Mouse (Mus musculus): ENCODE measurements at regions not wholly inside any gene's neighbourhood (a gene's known extent, or its start where the extent isn't known, plus 50 kb on each side); places are given as distances from the start of the nearest gene placed in this dataset.

- Histone ChIP-seq H3K27me3 (ENCODE audit: control insufficient read depth, insufficient read depth, low read length) (no peaks in the 10 kb centered on the region), H3K36me3 (ENCODE audit: control insufficient read depth, insufficient read depth, low read length) (no peaks in the 10 kb centered on the region), H3K4me1 (ENCODE audit: control insufficient read depth, insufficient read depth, insufficient read length, low read length) (no peaks in the 10 kb centered on the region), H3K27ac (ENCODE audit: insufficient read depth, low read depth, low read length) (no peak overlapping the region), H3K4me3 (ENCODE audit: low read depth, low read length) (no peak overlapping the region)
- TF ChIP-seq CTCF (IDR thresholded peaks at IDR 0.05; ENCODE audit: extremely low read depth, insufficient read length, insufficient replicate concordance, low read depth, low read length), result no peak
- no peak for TF ChIP-seq POLR2A (IDR thresholded peaks at IDR 0.05; ENCODE audit: low read depth, low read length)
- WGBS, result 88% methylated on average over 6 of the region's 6 CpGs
These were observed 225.7 kb upstream of the Rnd3 start for GRCm38 (mm10) chr2:51374636-51375035.

GRCm38 (mm10) chr2:51372771-51373170 lies 223.9 kb upstream of the Rnd3 start:
- Histone ChIP-seq H3K4me3 (ENCODE audit: low read depth, low read length) (no peak overlapping the region), H3K4me1 (ENCODE audit: control insufficient read depth, insufficient read depth, insufficient read length, low read length) (no peaks in the 10 kb centered on the region), H3K27ac (ENCODE audit: insufficient read depth, low read depth, low read length) (no peak overlapping the region), H3K36me3 (ENCODE audit: control insufficient read depth, insufficient read depth, low read length) (no peaks in the 10 kb centered on the region), H3K27me3 (ENCODE audit: control insufficient read depth, insufficient read depth, low read length) (no peaks in the 10 kb centered on the region)
- WGBS, result 50% methylated on average over 3 of the region's 3 CpGs
- TF ChIP-seq POLR2A (IDR thresholded peaks at IDR 0.05; ENCODE audit: low read depth, low read length) (no peak), CTCF (IDR thresholded peaks at IDR 0.05; ENCODE audit: extremely low read depth, insufficient read length, insufficient replicate concordance, low read depth, low read length) (no peak)

GRCm38 (mm10) chr2:51362825-51363616 lies 214.1 kb upstream of the Rnd3 start:
- Histone ChIP-seq H3K27ac (ENCODE audit: insufficient read depth, low read depth, low read length) (no peak overlapping the region), H3K4me3 (ENCODE audit: low read depth, low read length) (no peak overlapping the region), H3K27me3 (ENCODE audit: control insufficient read depth, insufficient read depth, low read length) (no peaks in the 10 kb centered on the region), H3K4me1 (ENCODE audit: control insufficient read depth, insufficient read depth, insufficient read length, low read length) (no peaks in the 10 kb centered on the region), H3K36me3 (ENCODE audit: control insufficient read depth, insufficient read depth, low read length) (no peaks in the 10 kb centered on the region)
- 70% methylated on average over 9 of the region's 9 CpGs for WGBS
- no peak for TF ChIP-seq CTCF (IDR thresholded peaks at IDR 0.05; ENCODE audit: extremely low read depth, insufficient read length, insufficient replicate concordance, low read depth, low read length)
- TF ChIP-seq POLR2A (IDR thresholded peaks at IDR 0.05; ENCODE audit: low read depth, low read length), result no peak

- TF ChIP-seq POLR2A (IDR thresholded peaks at IDR 0.05; ENCODE audit: low read depth, low read length), result no peak
- TF ChIP-seq CTCF (IDR thresholded peaks at IDR 0.05; ENCODE audit: extremely low read depth, insufficient read length, insufficient replicate concordance, low read depth, low read length), result no peak
- H3K4me1 ChIP-seq (ENCODE audit: control insufficient read depth, insufficient read depth, insufficient read length, low read length), result no peaks in the 10 kb centered on the region
- H3K36me3 ChIP-seq (ENCODE audit: control insufficient read depth, insufficient read depth, low read length), result no peaks in the 10 kb centered on the region
- H3K27me3 ChIP-seq (ENCODE audit: control insufficient read depth, insufficient read depth, low read length), result no peaks in the 10 kb centered on the region
- H3K4me3 ChIP-seq (ENCODE audit: low read depth, low read length), result no peak overlapping the region
- WGBS, result 82% methylated on average over 7 of the region's 7 CpGs
- H3K27ac ChIP-seq (ENCODE audit: insufficient read depth, low read depth, low read length), result no peak overlapping the region
These were observed 206.4 kb upstream of the Rnd3 start for GRCm38 (mm10) chr2:51355281-51355680.

GRCm38 (mm10) chr2:51354800-51355199 lies 205.9 kb upstream of the Rnd3 start:
- Histone ChIP-seq H3K4me1 (ENCODE audit: control insufficient read depth, insufficient read depth, insufficient read length, low read length) (no peaks in the 10 kb centered on the region), H3K27me3 (ENCODE audit: control insufficient read depth, insufficient read depth, low read length) (no peaks in the 10 kb centered on the region), H3K36me3 (ENCODE audit: control insufficient read depth, insufficient read depth, low read length) (no peaks in the 10 kb centered on the region), H3K27ac (ENCODE audit: insufficient read depth, low read depth, low read length) (no peak overlapping the region), H3K4me3 (ENCODE audit: low read depth, low read length) (no peak overlapping the region)
- TF ChIP-seq POLR2A (IDR thresholded peaks at IDR 0.05; ENCODE audit: low read depth, low read length), result no peak
- TF ChIP-seq CTCF (IDR thresholded peaks at IDR 0.05; ENCODE audit: extremely low read depth, insufficient read length, insufficient replicate concordance, low read depth, low read length), result no peak
- WGBS, result 91% methylated on average over 4 of the region's 4 CpGs

- H3K27me3 ChIP-seq (ENCODE audit: control insufficient read depth, insufficient read depth, low read length), result no peaks in the 10 kb centered on the region
- H3K27ac ChIP-seq (ENCODE audit: insufficient read depth, low read depth, low read length), result no peak overlapping the region
- no peaks in the 10 kb centered on the region for H3K36me3 ChIP-seq (ENCODE audit: control insufficient read depth, insufficient read depth, low read length)
- WGBS, result 60% methylated on average over 2 of the region's 2 CpGs
- no peak overlapping the region for H3K4me3 ChIP-seq (ENCODE audit: low read depth, low read length)
- no peaks in the 10 kb centered on the region for H3K4me1 ChIP-seq (ENCODE audit: control insufficient read depth, insufficient read depth, insufficient read length, low read length)
- no peak for TF ChIP-seq POLR2A (IDR thresholded peaks at IDR 0.05; ENCODE audit: low read depth, low read length)
- TF ChIP-seq CTCF (IDR thresholded peaks at IDR 0.05; ENCODE audit: extremely low read depth, insufficient read length, insufficient replicate concordance, low read depth, low read length), result no peak
These were observed 200.7 kb upstream of the Rnd3 start for GRCm38 (mm10) chr2:51349614-51350013.

GRCm38 (mm10) chr2:51348774-51349173 lies 199.9 kb upstream of the Rnd3 start:
- H3K4me1 ChIP-seq (ENCODE audit: control insufficient read depth, insufficient read depth, insufficient read length, low read length), result no peaks in the 10 kb centered on the region
- no peak overlapping the region for H3K27ac ChIP-seq (ENCODE audit: insufficient read depth, low read depth, low read length)
- no peaks in the 10 kb centered on the region for H3K36me3 ChIP-seq (ENCODE audit: control insufficient read depth, insufficient read depth, low read length)
- WGBS, result 60% methylated on average over 2 of the region's 2 CpGs
- H3K27me3 ChIP-seq (ENCODE audit: control insufficient read depth, insufficient read depth, low read length), result no peaks in the 10 kb centered on the region
- H3K4me3 ChIP-seq (ENCODE audit: low read depth, low read length), result no peak overlapping the region
- TF ChIP-seq CTCF (IDR thresholded peaks at IDR 0.05; ENCODE audit: extremely low read depth, insufficient read length, insufficient replicate concordance, low read depth, low read length) (no peak), POLR2A (IDR thresholded peaks at IDR 0.05; ENCODE audit: low read depth, low read length) (no peak)
